ENCODE assay signal across 9 mouse cellular contexts in genomic region chr13:51816559-51817041, GRCm38 (mm10). TPM values are rescaled to one million over a fixed set of nuclear protein-coding genes. Genes with fewer than 3 reads are reported as not detected.
DNase-seq lines count a peak whose midpoint lies in the region; ATAC-seq and TF ChIP-seq lines count a peak whose summit lies in the region.
"Had no signal": no experiment of that assay in that cellular context is flagged by ENCODE, and none has a peak within 500 bp of the region (broad histone marks: within the 10 kb centered on the region; RNA-seq: fewer than 3 reads in every experiment).

No protein-coding gene starts in this region.

- H3K9me3 ChIP-seq in lung, embryonic 15.5 days: no peaks in the 10 kb centered on the region
- no peaks in the 10 kb centered on the region for H3K9me3 ChIP-seq in embryonic facial prominence, embryonic 13.5 days
- no peaks in the 10 kb centered on the region for H3K9me3 ChIP-seq in hindbrain, postnatal 0 days (ENCODE audit: low read length)
- H3K9me3 ChIP-seq in midbrain, embryonic 15.5 days: no peaks in the 10 kb centered on the region
- H3K9me3 ChIP-seq: midbrain, embryonic 12.5 days had no signal

- no peaks in the 10 kb centered on the region for H3K27me3 ChIP-seq in lung, embryonic 15.5 days
- no peaks in the 10 kb centered on the region for H3K27me3 ChIP-seq in embryonic facial prominence, embryonic 13.5 days
- H3K27me3 ChIP-seq in hindbrain, postnatal 0 days (ENCODE audit: insufficient read depth, low read length): no peaks in the 10 kb centered on the region
- H3K27me3 ChIP-seq in midbrain, embryonic 15.5 days (replicated peaks): no peaks in the 10 kb centered on the region
- H3K27me3 ChIP-seq: midbrain, embryonic 12.5 days had no signal

- TF ChIP-seq POLR2A in lung, adult 2 months (IDR thresholded peaks at IDR 0.05; ENCODE audit: borderline replicate concordance, extremely low read depth, low read depth, low read length): no peak

- no peak overlapping the region for H3K9ac ChIP-seq in lung, embryonic 15.5 days
- no peak overlapping the region for H3K9ac ChIP-seq in embryonic facial prominence, embryonic 13.5 days
- H3K9ac ChIP-seq in hindbrain, postnatal 0 days (replicated peaks; ENCODE audit: low read length): no peak overlapping the region
- no peak overlapping the region for H3K9ac ChIP-seq in midbrain, embryonic 15.5 days
- H3K9ac ChIP-seq: midbrain, embryonic 12.5 days had no signal

- peaks cover 22% of the 10 kb centered on the region for H3K4me1 ChIP-seq in lung, embryonic 15.5 days
- H3K4me1 ChIP-seq in lung, adult 2 months (ENCODE audit: control insufficient read depth, insufficient read depth, low read length): no peaks in the 10 kb centered on the region
- peaks cover 35% of the 10 kb centered on the region for H3K4me1 ChIP-seq in embryonic facial prominence, embryonic 13.5 days
- H3K4me1 ChIP-seq in hindbrain, postnatal 0 days (ENCODE audit: insufficient read depth, low read length): peaks cover 8% of the 10 kb centered on the region
- peaks cover 17% of the 10 kb centered on the region for H3K4me1 ChIP-seq in midbrain, embryonic 15.5 days

- no peaks in the 10 kb centered on the region for H3K36me3 ChIP-seq in lung, embryonic 15.5 days
- H3K36me3 ChIP-seq in embryonic facial prominence, embryonic 13.5 days: no peaks in the 10 kb centered on the region
- H3K36me3 ChIP-seq in hindbrain, postnatal 0 days (ENCODE audit: insufficient read depth, low read length): no peaks in the 10 kb centered on the region
- H3K36me3 ChIP-seq in midbrain, embryonic 15.5 days (replicated peaks): no peaks in the 10 kb centered on the region
- H3K36me3 ChIP-seq: midbrain, embryonic 12.5 days had no signal

- WGBS in lung, embryonic 15.5 days: 55% methylated on average over 5 of the region's 5 CpGs
- WGBS in lung, adult 2 months: 62% methylated on average over 5 of the region's 5 CpGs
- 41% methylated on average over 5 of the region's 5 CpGs for WGBS in embryonic facial prominence, embryonic 13.5 days
- WGBS in hindbrain, postnatal 0 days: 35% methylated on average over 5 of the region's 5 CpGs
- WGBS in midbrain, embryonic 15.5 days: 61% methylated on average over 5 of the region's 5 CpGs

- peak; percentile 73 for ATAC-seq in lung, embryonic 15.5 days (ENCODE audit: borderline replicate concordance, extremely low read depth, low FRiP score, low TSS enrichment)
- peak; percentile 44 for ATAC-seq in embryonic facial prominence, embryonic 13.5 days (ENCODE audit: insufficient number of reproducible peaks, insufficient read depth, low FRiP score, low TSS enrichment, low read depth)
- peak; percentile 68 for ATAC-seq in hindbrain, postnatal 0 days
- ATAC-seq in midbrain, embryonic 15.5 days (replicated peaks): no peak

- no peak for DNase-seq in lung, adult 2 months
- peak; percentile 63 for DNase-seq in hindbrain, postnatal 0 days (ENCODE audit: low spot score)
- no peak for DNase-seq in thymus, postnatal 36 days
- no peak for DNase-seq in testis, postnatal 10 days (ENCODE audit: low spot score)
- no peak for DNase-seq in urinary bladder, postnatal 4 days (ENCODE audit: low spot score in 2 of 2)

- TF ChIP-seq CTCF in lung, adult 2 months (IDR thresholded peaks at IDR 0.05; ENCODE audit: insufficient read depth, low read length): no peak
- TF ChIP-seq CTCF in hindbrain, postnatal 0 days (IDR thresholded peaks at IDR 0.05; ENCODE audit: low read depth): no peak

- no peak overlapping the region for H3K4me2 ChIP-seq in lung, embryonic 15.5 days
- no peak overlapping the region for H3K4me2 ChIP-seq in embryonic facial prominence, embryonic 13.5 days
- no peak overlapping the region for H3K4me2 ChIP-seq in hindbrain, postnatal 0 days (ENCODE audit: low read depth, low read length)
- no peak overlapping the region for H3K4me2 ChIP-seq in midbrain, embryonic 15.5 days
- H3K4me2 ChIP-seq: midbrain, embryonic 12.5 days had no signal

- H3K27ac ChIP-seq in lung, embryonic 15.5 days: peak overlapping the region; percentile 73
- peak overlapping the region; percentile 83 for H3K27ac ChIP-seq in embryonic facial prominence, embryonic 13.5 days
- peak overlapping the region; percentile 69 for H3K27ac ChIP-seq in hindbrain, postnatal 0 days
- H3K27ac ChIP-seq in midbrain, embryonic 15.5 days: peak overlapping the region; percentile 46
- H3K27ac ChIP-seq: midbrain, embryonic 12.5 days had no signal

- H3K4me3 ChIP-seq in lung, embryonic 15.5 days: no peak overlapping the region
- no peak overlapping the region for H3K4me3 ChIP-seq in lung, adult 2 months (replicated peaks; ENCODE audit: extremely low read depth, low read depth, low read length)
- H3K4me3 ChIP-seq in embryonic facial prominence, embryonic 13.5 days: no peak overlapping the region
- no peak overlapping the region for H3K4me3 ChIP-seq in hindbrain, postnatal 0 days (ENCODE audit: low read length)
- no peak overlapping the region for H3K4me3 ChIP-seq in midbrain, embryonic 15.5 days
- H3K4me3 ChIP-seq: midbrain, embryonic 12.5 days had no signal

RNA-seq across cellular contexts. Expression of gene Sema4d, which starts 23.1 kb away (rescaled TPM):
- polyA plus RNA-seq in lung, embryonic 15.5 days (2015; fragmentation: Nextera tagmentation; extraction: Ambion mirVana): 9.7 and 10.0 TPM in 2 replicates
- 15.0 and 23.3 TPM in 2 replicates for polyA plus RNA-seq in lung, adult 2 months (2012; rRNA removed)
- 7.3 and 9.3 TPM in 2 replicates for polyA plus RNA-seq in embryonic facial prominence, embryonic 13.5 days (2015; fragmentation: Nextera tagmentation; extraction: Ambion mirVana)
- total RNA-seq in hindbrain, postnatal 0 days (2014; rRNA removed): 19.7 and 33.1 TPM in 2 replicates
- polyA plus RNA-seq in hindbrain, postnatal 0 days (2015; fragmentation: Nextera tagmentation; extraction: Ambion mirVana): 13.7 and 15.0 TPM in 2 replicates
- 13.4 and 15.1 TPM in 2 replicates for polyA plus RNA-seq in midbrain, embryonic 15.5 days (2015; fragmentation: Nextera tagmentation; extraction: Ambion mirVana)

RNA-seq across cellular contexts. Expression of gene Gadd45g, which starts 29.9 kb away (rescaled TPM):
- polyA plus RNA-seq in lung, embryonic 15.5 days (2015; fragmentation: Nextera tagmentation; extraction: Ambion mirVana): 50.3 and 50.9 TPM in 2 replicates
- 43.5 and 60.1 TPM in 2 replicates for polyA plus RNA-seq in lung, adult 2 months (2012; rRNA removed)
- polyA plus RNA-seq in embryonic facial prominence, embryonic 13.5 days (2015; fragmentation: Nextera tagmentation; extraction: Ambion mirVana): 50.6 and 55.5 TPM in 2 replicates
- 18.3 and 19.0 TPM in 2 replicates for total RNA-seq in hindbrain, postnatal 0 days (2014; rRNA removed)
- 38.6 and 43.3 TPM in 2 replicates for polyA plus RNA-seq in hindbrain, postnatal 0 days (2015; fragmentation: Nextera tagmentation; extraction: Ambion mirVana)
- 56.2 and 69.1 TPM in 2 replicates for polyA plus RNA-seq in midbrain, embryonic 15.5 days (2015; fragmentation: Nextera tagmentation; extraction: Ambion mirVana)
